Mouse (Mus musculus): Measurements from ENCODE around the gene Ddx56. TPM values are rescaled to one million over a fixed set of nuclear protein-coding genes. Genes with fewer than 3 reads are reported as not detected.

The Ddx56 gene
- polyA plus RNA-seq, 1 experiment from 2014 or later: 51.4 TPM

- POLR2A ChIA-PET: no interaction called here
- no peak for DNase-seq (ENCODE audit: low read depth, low spot score)
- H3K27me3 ChIP-seq: peaks cover 34% of the 10 kb centered on the region
- ATAC-seq: no peak
- in situ Hi-C loops (cut with MboI; ENCODE audit: low pct_unique_long_range_greater_than_20kb): no loop called here
- TF ChIP-seq CTCF (IDR thresholded peaks at IDR 0.05): no peak
- CTCF ChIA-PET: no interaction called here
These were observed 45.4 kb downstream of the Ddx56 start for GRCm38 (mm10) chr11:6222187-6222586.

- DNase-seq (ENCODE audit: low read depth, low spot score) (no peak), ATAC-seq (peak; percentile 37)
- in situ Hi-C loops (cut with MboI; ENCODE audit: low pct_unique_long_range_greater_than_20kb): no loop called here
- TF ChIP-seq CTCF (IDR thresholded peaks at IDR 0.05): no peak
- peaks cover 20% of the 10 kb centered on the region for H3K27me3 ChIP-seq
- ChIA-PET POLR2A (no interaction called here), CTCF (no interaction called here)
These were observed 47.6 kb downstream of the Ddx56 start for GRCm38 (mm10) chr11:6219967-6220366.

GRCm38 (mm10) chr11:6218189-6218896 is 49.2 kb downstream of the Ddx56 start:
- in situ Hi-C loops (cut with MboI; ENCODE audit: low pct_unique_long_range_greater_than_20kb): no loop called here
- CTCF ChIA-PET: no interaction called here
- DNase-seq (ENCODE audit: low read depth, low spot score) (no peak), ATAC-seq (no peak)
- POLR2A ChIA-PET: no interaction called here
- TF ChIP-seq CTCF (IDR thresholded peaks at IDR 0.05): no peak
- H3K27me3 ChIP-seq: peaks cover 12% of the 10 kb centered on the region

GRCm38 (mm10) chr11:6216834-6217233 is 50.7 kb downstream of the Ddx56 start:
- CTCF ChIA-PET: no interaction called here
- POLR2A ChIA-PET: no interaction called here
- no peak for ATAC-seq
- H3K27me3 ChIP-seq: peaks cover 14% of the 10 kb centered on the region
- no peak for TF ChIP-seq CTCF (IDR thresholded peaks at IDR 0.05)
- in situ Hi-C loops (cut with MboI; ENCODE audit: low pct_unique_long_range_greater_than_20kb): no loop called here
- DNase-seq (ENCODE audit: low read depth, low spot score): no peak

Other genes starting within 250 kb of the Ddx56 start
- gene Camk2b, start 201.4 kb downstream of the Ddx56 start, polyA plus RNA-seq (2021): 9.6 TPM
- gene A730071L15Rik, start 67.7 kb downstream of the Ddx56 start, polyA plus RNA-seq (2021): 0.33 TPM
- 48.9 TPM for gene Nudcd3, start 67.4 kb downstream of the Ddx56 start, polyA plus RNA-seq (2021)
- gene Npc1l1, start 37.6 kb downstream of the Ddx56 start, polyA plus RNA-seq (2021): 0.24 TPM
- gene Tmed4, start 7.1 kb upstream of the Ddx56 start, polyA plus RNA-seq (2021): 163 TPM
- gene Ogdh, start 23.9 kb upstream of the Ddx56 start, polyA plus RNA-seq (2021): 190 TPM
- gene Zmiz2, start 121.3 kb upstream of the Ddx56 start, polyA plus RNA-seq (2021): 46.9 TPM
- 3,491 TPM for gene Ppia, start 147.7 kb upstream of the Ddx56 start, polyA plus RNA-seq (2021)
- gene H2afv, start 176.7 kb upstream of the Ddx56 start, polyA plus RNA-seq (2021): 147 TPM
- 49.1 TPM for gene Purb, start 208.1 kb upstream of the Ddx56 start, polyA plus RNA-seq (2021)

Data from Patski (cell line).